Mouse (Mus musculus) mature B cell (primary cell): ENCODE measurements around the gene Slc25a12.

Experiments used
- in situ Hi-C: fragments of 300-500 bp; cut with MboI; formaldehyde crosslinking; loops from 2 replicates; pipeline ENCODE4 v1.14.3; 2019

The Slc25a12 gene

DNA sequence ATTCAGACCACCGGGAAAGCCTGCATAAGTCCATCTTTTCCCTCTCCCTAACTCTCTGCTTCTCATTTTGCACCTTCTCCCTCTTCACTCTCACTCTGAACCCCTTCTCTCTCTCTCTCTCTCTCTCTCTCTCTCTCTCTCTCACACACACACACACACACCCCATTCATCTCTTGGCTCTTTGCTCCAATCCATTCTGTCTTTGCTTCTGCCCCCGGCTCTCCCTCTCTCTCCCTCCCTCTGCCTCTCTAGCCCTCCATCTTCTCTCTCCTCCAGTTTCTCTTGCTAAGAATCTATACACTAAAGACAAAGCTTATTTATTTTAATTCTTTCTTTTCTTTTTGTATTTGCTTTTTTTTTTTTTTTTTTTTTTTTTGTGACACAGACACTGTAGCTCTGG is 57.8 kb downstream of the Slc25a12 start:
- in situ Hi-C loops, result no loop called here

GRCm38 (mm10) chr2:71306357-71306756 is 61.2 kb downstream of the Slc25a12 start:
- in situ Hi-C loops, result no loop called here

DNA sequence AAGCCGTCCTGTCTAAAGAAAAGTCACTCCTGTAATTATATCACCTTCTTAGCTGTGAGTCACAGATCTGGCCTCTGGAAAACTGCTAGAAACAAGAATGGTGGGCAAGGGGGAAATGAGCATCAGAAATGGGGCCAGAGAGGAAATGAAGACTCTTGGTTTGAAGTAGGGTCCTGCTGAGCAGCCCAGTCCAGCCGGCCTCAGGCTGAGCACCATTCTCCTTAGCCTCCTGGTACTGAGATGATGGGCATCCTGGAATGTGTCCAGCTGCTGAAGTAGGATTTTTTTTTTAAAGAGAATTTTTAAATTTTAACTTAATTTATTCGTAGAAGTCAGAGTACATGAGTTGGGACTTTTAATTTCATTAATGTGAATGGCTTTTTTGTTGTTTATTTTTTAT is 62.7 kb downstream of the Slc25a12 start:
- in situ Hi-C loops, result no loop called here

GRCm38 (mm10) chr2:71303221-71303620 is 64.3 kb downstream of the Slc25a12 start:
- in situ Hi-C loops, result no loop called here

DNA sequence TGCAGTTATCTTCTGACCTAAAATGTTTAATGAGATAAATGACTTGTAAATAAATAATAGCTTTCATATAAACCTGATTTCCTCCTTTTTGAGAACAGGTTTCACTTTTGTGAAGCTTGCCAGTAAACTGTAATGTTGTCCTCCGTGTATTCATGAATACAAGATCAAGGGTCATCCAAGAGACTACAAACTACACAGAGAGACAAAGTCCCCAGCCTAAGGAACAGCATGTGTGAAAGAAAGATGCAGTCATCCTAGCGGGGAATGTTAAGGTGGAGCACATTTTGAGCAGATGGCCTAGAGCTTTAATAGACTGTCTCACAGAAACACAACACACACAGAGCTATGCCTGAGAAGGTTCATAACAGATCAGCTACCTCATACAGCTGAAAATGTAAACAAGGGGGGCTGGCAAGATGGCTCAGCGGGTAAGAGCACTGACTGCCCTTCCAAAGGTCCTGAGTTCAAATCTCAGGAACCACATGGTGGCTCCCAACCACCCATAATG is 65.3 kb downstream of the Slc25a12 start:
- in situ Hi-C loops, result no loop called here

DNA sequence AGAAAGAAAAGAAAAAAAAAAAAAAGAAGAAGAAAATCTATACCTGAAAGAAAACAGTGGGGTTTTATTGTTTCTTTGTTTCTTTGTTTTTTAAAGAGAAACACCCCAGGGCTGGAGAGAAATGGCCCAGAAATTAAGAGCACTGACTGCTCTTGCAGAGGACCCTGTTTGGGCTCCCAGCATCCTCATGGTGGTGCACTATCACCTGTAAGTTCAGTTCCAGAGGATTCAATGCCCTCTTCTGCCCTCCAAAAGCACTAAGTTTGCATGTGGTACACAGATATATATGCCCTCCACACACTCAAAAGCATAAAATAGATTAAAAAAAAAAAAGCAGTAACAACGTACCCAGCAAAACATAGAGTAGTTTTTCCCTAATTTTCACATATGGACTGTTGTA is 68.8 kb downstream of the Slc25a12 start:
- in situ Hi-C loops, result no loop called here

- in situ Hi-C loops, result no loop called here
Measured at GRCm38 (mm10) chr2:71297501-71297900, 70.0 kb downstream of the Slc25a12 start.

GRCm38 (mm10) chr2:71295844-71296243 is 71.7 kb downstream of the Slc25a12 start:
- in situ Hi-C loops, result no loop called here

- in situ Hi-C loops, result no loop called here
Measured at GRCm38 (mm10) chr2:71294489-71294888, 73.1 kb downstream of the Slc25a12 start.

- in situ Hi-C loops, result no loop called here
Measured at GRCm38 (mm10) chr2:71293983-71294382, 73.6 kb downstream of the Slc25a12 start.

DNA sequence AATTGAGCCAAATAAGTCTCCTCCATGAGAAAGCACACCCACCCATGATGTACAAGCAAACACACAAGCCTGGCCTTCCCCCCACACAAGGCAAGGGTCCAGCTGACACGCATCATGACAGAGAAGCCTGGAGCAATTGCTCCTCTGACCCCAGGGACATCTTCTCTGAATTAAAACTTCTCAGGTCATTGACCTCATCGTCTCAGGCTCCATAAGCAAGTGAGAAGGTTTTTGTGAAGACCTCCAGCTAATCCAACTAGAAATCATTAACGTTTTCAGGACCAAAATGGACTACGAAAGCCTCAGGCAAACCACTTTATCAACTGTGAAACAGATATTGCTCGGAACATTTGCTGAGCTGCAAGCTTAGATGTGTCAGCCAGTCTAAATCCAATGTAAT is 76.0 kb downstream of the Slc25a12 start:
- in situ Hi-C loops, result no loop called here

GRCm38 (mm10) chr2:71290107-71290775 is 77.3 kb downstream of the Slc25a12 start:
- in situ Hi-C loops, result no loop called here

DNA sequence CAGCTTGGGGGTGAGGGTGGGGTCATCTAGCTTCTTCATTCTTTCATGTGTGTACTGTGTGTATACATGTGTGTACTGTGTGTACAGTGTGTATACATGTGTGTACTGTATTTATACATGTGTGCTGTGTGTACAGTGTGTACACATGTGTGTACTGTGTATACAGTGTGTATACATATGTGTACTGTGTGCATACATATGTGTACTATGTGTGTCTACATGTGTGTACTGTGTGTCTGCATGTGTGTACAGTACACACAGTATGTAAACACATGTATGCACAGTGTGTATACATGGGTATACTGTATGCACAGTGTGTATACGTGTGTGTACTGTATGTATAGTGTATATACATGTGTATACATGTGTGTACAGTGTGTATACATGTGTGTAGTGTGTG is 85.6 kb downstream of the Slc25a12 start:
- in situ Hi-C loops, result no loop called here

DNA sequence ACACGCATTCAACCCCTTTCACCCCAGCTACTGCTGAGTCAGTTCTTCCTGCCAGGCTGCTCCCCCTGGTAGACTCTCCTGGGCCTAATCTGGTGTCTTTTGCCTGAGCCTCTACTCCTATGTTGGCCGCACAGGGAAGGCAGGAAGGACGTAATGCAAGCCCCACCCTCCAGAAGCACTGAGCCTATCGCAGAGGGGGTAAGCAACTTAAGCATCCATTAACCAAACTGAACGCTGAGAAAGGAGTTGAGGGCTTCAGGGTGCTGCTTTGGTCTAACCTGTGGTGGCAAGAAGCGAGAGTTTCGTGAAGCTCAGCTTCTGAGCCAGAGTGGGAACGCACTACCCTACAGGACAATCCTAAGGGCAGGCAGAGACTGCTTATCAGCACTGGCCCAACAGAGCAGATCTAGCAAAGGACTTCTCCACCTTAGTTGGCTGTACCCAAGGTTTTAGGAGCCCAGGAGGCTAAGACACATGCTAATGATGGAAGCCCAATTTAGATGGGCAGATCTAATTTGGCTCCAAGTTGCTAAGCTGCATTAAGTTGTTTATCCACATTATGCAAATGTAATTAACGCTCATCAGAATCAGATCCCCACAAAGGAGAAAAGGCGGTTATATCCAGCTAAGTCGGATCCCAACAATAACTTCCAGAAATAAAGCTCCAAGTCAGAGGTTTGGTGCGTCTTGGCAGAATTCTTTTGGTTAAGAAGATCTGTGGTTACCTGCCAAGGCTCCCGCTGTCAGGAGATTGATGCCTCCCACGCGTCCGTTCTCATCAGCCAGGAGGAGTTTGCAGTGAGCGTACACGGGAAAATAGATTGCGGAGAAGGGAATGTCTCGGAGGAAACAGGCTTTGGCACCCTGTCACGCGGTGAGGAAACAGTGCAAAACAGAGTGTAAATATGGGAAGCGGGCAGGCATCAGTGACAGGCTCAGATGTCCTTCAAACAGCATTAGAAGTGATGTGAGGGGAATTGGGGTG is 88.5 kb downstream of the Slc25a12 start:
- in situ Hi-C loops, result no loop called here

DNA sequence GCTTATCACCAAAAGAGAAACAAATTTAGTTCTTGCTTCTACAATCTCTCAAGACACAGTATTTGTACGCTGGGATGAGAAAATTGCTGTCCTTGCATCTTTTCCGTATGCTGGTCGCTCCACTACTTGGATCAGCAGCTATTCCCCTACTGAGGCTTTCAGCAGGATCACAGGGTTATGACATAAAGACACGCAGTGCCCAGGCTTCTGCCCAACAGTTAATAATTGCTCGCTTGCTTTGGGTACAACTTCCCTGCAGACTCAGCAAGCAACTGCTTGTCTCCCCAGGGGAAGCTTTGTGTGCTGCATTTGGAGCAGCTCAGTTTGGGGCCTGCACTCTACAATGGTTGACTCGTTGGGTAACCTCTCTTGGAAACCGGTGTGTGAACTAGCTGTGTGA is 91.8 kb downstream of the Slc25a12 start:
- in situ Hi-C loops, result no loop called here

DNA sequence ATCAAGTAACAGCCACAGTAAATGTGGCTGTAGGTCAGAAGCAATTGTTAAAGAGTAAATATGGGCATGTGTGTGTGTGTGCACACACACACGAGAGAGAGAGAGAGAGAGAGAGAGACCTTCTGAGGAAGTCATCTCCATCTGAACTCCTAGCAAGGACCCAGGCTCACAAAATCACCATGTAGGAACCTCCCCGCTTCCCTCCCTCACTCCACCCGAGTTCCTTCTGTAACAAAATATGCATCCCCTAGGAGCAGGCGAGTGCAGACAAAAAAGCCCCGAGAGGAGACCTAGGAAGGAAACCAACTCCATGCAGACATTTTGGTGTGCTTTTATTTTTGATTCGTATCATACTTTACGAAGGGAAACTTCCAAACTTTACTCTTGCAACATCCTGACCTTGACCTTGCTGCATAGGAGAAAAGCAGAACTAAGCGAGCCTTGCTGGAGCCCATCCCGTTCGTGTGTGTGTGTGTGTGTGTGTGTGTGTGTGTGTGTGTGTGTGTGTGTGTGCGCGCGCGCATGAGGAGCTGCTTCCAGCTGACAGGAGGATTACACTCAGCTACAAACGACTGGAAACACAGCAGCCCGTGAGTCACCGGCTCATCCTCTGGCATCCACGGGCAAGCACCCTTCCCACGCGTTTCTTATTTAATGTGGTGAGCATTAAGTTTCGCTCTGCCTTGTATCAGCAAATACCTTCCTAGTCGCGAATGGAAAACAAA is 93.4 kb downstream of the Slc25a12 start:
- in situ Hi-C loops, result no loop called here

GRCm38 (mm10) chr2:71270085-71270484 is 97.5 kb downstream of the Slc25a12 start:
- in situ Hi-C loops, result no loop called here

- in situ Hi-C loops, result no loop called here
Measured at GRCm38 (mm10) chr2:71269332-71269731, 98.2 kb downstream of the Slc25a12 start.

DNA sequence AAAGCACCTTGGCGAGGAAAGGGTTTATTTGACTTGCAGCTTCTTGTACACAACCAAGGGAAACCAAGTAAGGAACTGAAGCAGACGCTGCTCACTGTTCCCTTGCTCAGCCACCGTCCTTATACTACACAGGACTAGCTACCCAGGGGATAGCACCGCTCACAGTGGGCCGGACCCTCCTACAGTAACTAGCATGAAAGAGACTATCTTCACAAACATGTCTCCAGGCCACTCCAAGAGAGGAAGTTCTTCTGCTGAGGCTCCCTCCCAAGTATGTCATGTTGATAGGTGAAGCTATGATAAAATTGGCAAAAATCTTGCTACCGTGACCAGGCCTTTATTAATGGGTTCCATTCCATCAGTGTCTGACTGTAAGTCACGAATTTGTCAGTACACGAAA is 98.9 kb downstream of the Slc25a12 start:
- in situ Hi-C loops, result no loop called here

DNA sequence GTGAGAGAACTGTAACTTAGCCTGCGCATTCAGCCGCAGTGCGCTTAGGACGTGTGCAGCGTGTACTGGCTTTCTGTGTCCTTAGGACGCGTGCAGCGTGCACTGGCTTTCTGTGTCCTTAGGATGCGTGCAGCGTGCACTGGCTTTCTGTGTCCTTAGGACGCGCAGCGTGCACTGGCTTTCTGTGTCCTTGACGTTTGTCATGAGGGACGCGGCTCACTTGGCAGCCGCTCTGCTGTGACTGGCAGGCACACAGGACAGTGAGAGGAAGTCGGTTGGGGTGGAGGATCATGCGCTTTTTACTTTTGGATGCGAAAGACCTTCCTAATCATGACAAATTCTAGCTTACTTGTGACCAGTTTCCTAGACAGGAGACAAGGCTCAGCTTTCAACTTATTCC is 103.0 kb downstream of the Slc25a12 start:
- in situ Hi-C loops, result no loop called here

- in situ Hi-C loops, result no loop called here
Measured at GRCm38 (mm10) chr2:71256581-71256980, 111.0 kb downstream of the Slc25a12 start.

DNA sequence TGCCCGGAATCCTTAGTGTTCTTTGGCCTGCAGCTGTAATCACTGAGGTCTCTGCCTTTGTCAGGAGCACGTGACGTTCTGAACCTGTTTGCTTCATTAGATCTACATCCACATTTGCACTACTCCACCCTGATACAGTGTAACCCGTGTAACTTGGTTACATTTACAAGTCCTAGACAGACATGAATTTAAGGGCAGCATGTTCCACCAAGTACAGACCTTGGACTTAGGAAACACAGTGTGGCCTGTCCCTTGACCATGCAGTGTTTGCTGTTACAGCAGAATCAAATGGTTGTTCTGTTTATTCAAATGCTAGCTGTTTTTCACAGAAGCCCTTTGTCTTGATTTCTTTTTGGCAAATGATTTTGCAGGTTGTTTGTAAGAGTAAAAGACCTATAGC is 112.7 kb downstream of the Slc25a12 start:
- in situ Hi-C loops, result no loop called here
